Mouse (Mus musculus) MEL (cell line): ENCODE measurements around the gene B430305J03Rik. TPM values are rescaled to one million over a fixed set of nuclear protein-coding genes. Genes with fewer than 3 reads are reported as not detected.
A peak's percentile ranks its signal among the peaks of the same experiment; 100 is the strongest.

ENCODE experiments used
- DNase-seq: peaks from one replicate; pipeline ENCODE4 v3.0.0; 2011; ENCODE audit warnings: low read depth, low spot score
- H3K27ac ChIP-seq: 2 replicates; pipeline ENCODE4 v1.5.1; 2012; ENCODE audit warnings: low read depth, mild to moderate bottlenecking, control low read depth, low read length, moderate library complexity; ENCODE audit not compliant: control insufficient read depth
- H3K27me3 ChIP-seq, 2 experiments: fragments of 150-350 bp in 1 of 2; sonication (generic) in 1 of 2; 2 replicates each; pipeline ENCODE4 v1.6.1; 2012; ENCODE audit warnings: low read length in 2 of 2, mild to moderate bottlenecking in 2 of 2, improper control_type of control experiment in 1 of 2, moderate library complexity in 1 of 2; ENCODE audit not compliant: insufficient read depth in 2 of 2, control insufficient read depth in 1 of 2
- H3K36me3 ChIP-seq, 2 experiments: 2 replicates each; pipeline ENCODE4 v1.6.1; 2012 to 2014; ENCODE audit warnings: low read length in 2 of 2, improper control_type of control experiment in 1 of 2, inconsistent platforms in 1 of 2, mild to moderate bottlenecking in 1 of 2; ENCODE audit not compliant: insufficient read depth in 2 of 2, control insufficient read depth in 1 of 2
- H3K4me1 ChIP-seq, 2 experiments: fragments of 150-350 bp in 1 of 2; sonication (generic) in 1 of 2; 2 replicates each; pipeline ENCODE4 v1.6.1; 2012; ENCODE audit warnings: low read length in 2 of 2, improper control_type of control experiment in 1 of 2, mild to moderate bottlenecking in 1 of 2; ENCODE audit not compliant: insufficient read depth in 2 of 2, control insufficient read depth in 1 of 2
- H3K4me3 ChIP-seq, 2 experiments: fragments of 150-350 bp in 1 of 2; sonication (generic) in 1 of 2; 2 replicates each; pipeline ENCODE4 v1.5.1; 2012; ENCODE audit warnings: low read depth in 2 of 2, low read length in 2 of 2, mild to moderate bottlenecking in 2 of 2, moderate library complexity in 2 of 2, control low read depth in 1 of 2, improper control_type of control experiment in 1 of 2; ENCODE audit not compliant: control insufficient read depth in 1 of 2, insufficient read depth in 1 of 2
- H3K79me2 ChIP-seq: 2 replicates; pipeline ENCODE4 v1.6.1; 2012; ENCODE audit warnings: mild to moderate bottlenecking, low read length, moderate library complexity; ENCODE audit not compliant: control insufficient read depth, poor library complexity, insufficient read depth
- H3K9ac ChIP-seq: 2 replicates; pipeline ENCODE4 v1.6.1; 2012; ENCODE audit warnings: low read depth, mild to moderate bottlenecking, control low read depth, low read length, moderate library complexity; ENCODE audit not compliant: control insufficient read depth, poor library complexity, severe bottlenecking
- H3K9me3 ChIP-seq: fragments of 150-350 bp; sonication (generic); replicated peaks from 2 replicates; pipeline ENCODE4 v1.6.1; 2012; ENCODE audit warnings: mild to moderate bottlenecking, low read length, improper control_type of control experiment, moderate library complexity; ENCODE audit not compliant: insufficient read depth
- BHLHE40 ChIP-seq: IDR thresholded peaks from 2 replicates; pipeline ENCODE4 v1.6.1; 2012; ENCODE audit warnings: low read depth, mild to moderate bottlenecking, inconsistent platforms, low read length, improper control_type of control experiment, borderline replicate concordance
- CHD1 ChIP-seq: IDR thresholded peaks from 2 replicates; pipeline ENCODE4 v1.6.1; 2012; ENCODE audit warnings: low read depth, mild to moderate bottlenecking, inconsistent platforms, low read length, improper control_type of control experiment
- CHD2 ChIP-seq: IDR thresholded peaks from 2 replicates; pipeline ENCODE4 v1.6.1; 2011; ENCODE audit warnings: low read length, improper control_type of control experiment
- ELF1 ChIP-seq: IDR thresholded peaks from 2 replicates; pipeline ENCODE4 v1.6.1; 2014; ENCODE audit warnings: low read depth, mild to moderate bottlenecking, inconsistent platforms, low read length, improper control_type of control experiment, moderate library complexity
- EP300 ChIP-seq, 2 experiments: IDR thresholded peaks; 2 replicates each; pipeline ENCODE4 v1.6.1; 2011; ENCODE audit warnings: improper control_type of control experiment in 2 of 2, low read length in 2 of 2, low read depth in 1 of 2, mild to moderate bottlenecking in 1 of 2
- ETS1 ChIP-seq: IDR thresholded peaks from 2 replicates; pipeline ENCODE4 v1.6.1; 2012; ENCODE audit warnings: low read depth, mild to moderate bottlenecking, inconsistent platforms, low read length, improper control_type of control experiment, moderate library complexity
- HCFC1 ChIP-seq: IDR thresholded peaks from 2 replicates; pipeline ENCODE4 v1.6.1; 2012; ENCODE audit warnings: low read depth, mild to moderate bottlenecking, inconsistent platforms, low read length, improper control_type of control experiment, moderate library complexity
- KAT2A ChIP-seq: conservative IDR thresholded peaks from 2 replicates; pipeline ENCODE4 v1.6.1; 2012; ENCODE audit warnings: low read depth, low read length, improper control_type of control experiment, inconsistent platforms
- MAX ChIP-seq: IDR thresholded peaks from 2 replicates; pipeline ENCODE4 v1.6.1; 2011; ENCODE audit warnings: low read length, improper control_type of control experiment
- MAZ ChIP-seq: IDR thresholded peaks from 2 replicates; pipeline ENCODE4 v1.6.1; 2012; ENCODE audit warnings: low read depth, mild to moderate bottlenecking, inconsistent platforms, low read length, improper control_type of control experiment
- MXI1 ChIP-seq: IDR thresholded peaks from 2 replicates; pipeline ENCODE4 v1.6.1; 2011; ENCODE audit warnings: mild to moderate bottlenecking, low read depth, low read length, improper control_type of control experiment
- MYB ChIP-seq: IDR thresholded peaks from 2 replicates; pipeline ENCODE4 v1.6.1; 2011; ENCODE audit warnings: mild to moderate bottlenecking, low read depth, low read length, improper control_type of control experiment
- NELFE ChIP-seq: IDR thresholded peaks from 2 replicates; pipeline ENCODE4 v1.6.1; 2011; ENCODE audit warnings: low read depth, low read length, improper control_type of control experiment
- POLR2A ChIP-seq, 2 experiments: IDR thresholded peaks; 2 replicates each; pipeline ENCODE4 v1.6.1; 2011 to 2012; ENCODE audit warnings: low read length in 2 of 2, mild to moderate bottlenecking in 2 of 2, control low read depth in 1 of 2, improper control_type of control experiment in 1 of 2, low read depth in 1 of 2, moderate library complexity in 1 of 2; ENCODE audit not compliant: control insufficient read depth in 1 of 2, insufficient read depth in 1 of 2, poor library complexity in 1 of 2
- RCOR1 ChIP-seq: IDR thresholded peaks from 2 replicates; pipeline ENCODE4 v1.6.1; 2012; ENCODE audit warnings: low read depth, mild to moderate bottlenecking, inconsistent platforms, low read length, improper control_type of control experiment
- SIN3A ChIP-seq: IDR thresholded peaks from 2 replicates; pipeline ENCODE4 v1.6.1; 2012; ENCODE audit warnings: low read length, improper control_type of control experiment, inconsistent platforms
- TAL1 ChIP-seq: IDR thresholded peaks from 2 replicates; pipeline ENCODE4 v1.6.1; 2012; ENCODE audit warnings: mild to moderate bottlenecking, inconsistent platforms, low read length, moderate library complexity, mixed read lengths
- TBP ChIP-seq: IDR thresholded peaks from 2 replicates; pipeline ENCODE4 v1.8.0; 2011; ENCODE audit warnings: low read depth, low read length, improper control_type of control experiment
- TCF12 ChIP-seq: IDR thresholded peaks from 2 replicates; pipeline ENCODE4 v1.6.1; 2014; ENCODE audit warnings: low read depth, mild to moderate bottlenecking, inconsistent platforms, low read length, improper control_type of control experiment, moderate library complexity
- ZNF384 ChIP-seq: IDR thresholded peaks from 2 replicates; pipeline ENCODE4 v1.6.1; 2012; ENCODE audit warnings: low read depth, mild to moderate bottlenecking, inconsistent platforms, low read length, improper control_type of control experiment
- polyA plus RNA-seq, 2 experiments: library from polyadenylated mRNA; stranded (reverse) in 1 of 2; unstranded in 1 of 2; fragments of >175 nt in 1 of 2; fragments of >200 nt in 1 of 2; gene quantifications; 2 replicates each; pipeline versions ENCODE4 v1.2.1 to v1.2.4; 2012; ENCODE audit warnings: low replicate concordance in 2 of 2, low read depth in 1 of 2; ENCODE audit not compliant: insufficient read length in 2 of 2, insufficient read depth in 1 of 2, missing spikeins in 1 of 2
- total RNA-seq: library from RNA; depleted of rRNA; stranded (reverse); fragments of 300-350 nt; gene quantifications from 2 replicates; pipeline ENCODE4 v1.2.3, GENCODE M21; 2012; rRNA removed

B430305J03Rik gene
- total RNA-seq (0.82 and 1.2 TPM in 2 replicates), polyA plus RNA-seq (1 to 10 TPM in 1 of 2 experiments, not detected in 1; 4.2 TPM)

DNA sequence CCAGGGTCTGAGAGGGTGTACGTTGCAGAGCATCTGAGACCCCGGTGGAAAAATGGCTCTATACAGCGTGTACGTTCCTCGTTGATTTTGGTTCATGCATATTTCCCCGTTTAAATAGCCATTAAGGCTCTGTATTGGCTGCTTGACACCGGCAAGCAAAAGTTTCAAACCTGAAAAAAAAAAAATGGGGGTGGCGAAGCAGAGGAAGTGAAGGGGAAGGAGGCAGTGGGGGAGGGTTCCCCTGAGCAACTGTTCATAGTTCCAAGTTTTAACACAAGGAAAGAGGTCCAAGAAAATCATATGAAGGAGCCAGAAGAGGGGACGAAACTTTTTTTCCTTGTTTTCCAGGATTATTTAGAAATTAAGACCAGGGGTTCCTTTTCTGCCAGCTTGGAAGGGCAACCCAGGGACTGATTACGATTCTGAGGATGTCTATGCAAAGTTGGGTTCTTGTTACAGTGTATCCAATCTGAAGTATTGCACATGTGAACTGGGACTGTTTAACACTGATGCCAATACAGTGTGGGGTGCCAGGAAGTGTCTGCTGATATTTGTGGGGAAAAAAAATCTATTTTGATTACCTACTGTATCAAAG lies at the start of gene B430305J03Rik:
Gene B430305J03Rik (minus strand): TSS at position 173 of the 595 bp plus-strand sequence.
- Histone ChIP-seq H3K79me2 (peaks cover 22% of the 10 kb centered on the region), H3K27ac (peak within 1 kb of the TSS; percentile 61), H3K36me3 (peaks cover 0 to 14% of the 10 kb centered on the region in 2 experiments; a peak in 2 of 4 replicates)
- DNase-seq = peak; percentile 80
- TF ChIP-seq CHD1 = 0 out of 2 replicates have a peak, but pooled peaks have one; percentile 45
- peak; percentile 28; the same call in 1 of the 2 replicates for TF ChIP-seq MAX
- TF ChIP-seq HCFC1 = 0 out of 2 replicates have a peak, but pooled peaks have one; percentile 42
- TF ChIP-seq BHLHE40 = peak; percentile 48; the same call in 1 of the 2 replicates
- peak; percentile 40 to 46; a peak in 3 of 4 replicates for TF ChIP-seq EP300 (IDR thresholded peaks at IDR 0.05; ENCODE audit: low read depth in 1 of 2, low read length in 2 of 2)
- TF ChIP-seq MYB = 0 out of 2 replicates have a peak, but pooled peaks have one; percentile 12
- no peak for TF ChIP-seq KAT2A
- TF ChIP-seq ZNF384 = peak; percentile 97
- peak; percentile 58 for TF ChIP-seq CHD2
- TF ChIP-seq SIN3A = peak; percentile 78
- peak; percentile 49; the same call in 1 of the 2 replicates for TF ChIP-seq TBP
- peak; percentile 86 for TF ChIP-seq MAZ
- TF ChIP-seq NELFE = 0 out of 2 replicates have a peak, but pooled peaks have one; percentile 26
- TF ChIP-seq ELF1 = no peak
- no peak for TF ChIP-seq ETS1
- TF ChIP-seq RCOR1 = peak; percentile 48
- TF ChIP-seq MXI1 = peak; percentile 62; the same call in 1 of the 2 replicates
- peak; percentile 41; the same call in 1 of the 2 replicates for TF ChIP-seq TCF12
- no peak for TF ChIP-seq TAL1
- 0 out of 4 replicates have a peak, but pooled peaks of 1 of the 2 experiments have one; percentile 30 for TF ChIP-seq POLR2A (IDR thresholded peaks at IDR 0.05; ENCODE audit: control insufficient read depth in 1 of 2, insufficient read depth in 1 of 2, low read depth in 1 of 2, low read length in 2 of 2, poor library complexity in 1 of 2)
- TF ChIP-seq, all 39 proteins: peak for 16
- no peaks in the 10 kb centered on the region for H3K27me3 ChIP-seq
- H3K4me3 ChIP-seq = peak within 1 kb of the TSS; percentile 64 to 94
- H3K9me3 ChIP-seq = no peaks in the 10 kb centered on the region
- H3K4me1 ChIP-seq = peaks cover 0 to 8% of the 10 kb centered on the region in 2 experiments; a peak in 3 of 4 replicates
- H3K9ac ChIP-seq = peak within 1 kb of the TSS; percentile 73
